Mouse (Mus musculus): ENCODE results near the gene Gm29797.

Gm29797 gene

GRCm38 (mm10) chr2:181673501-181673900, 16.7 kb downstream of the Gm29797 start:
- DNase-seq (ENCODE audit: low spot score in 2 of 2) = no peak

- no peak for DNase-seq (ENCODE audit: low spot score in 2 of 2)
Observed at GRCm38 (mm10) chr2:181674934-181675333, 18.1 kb downstream of the Gm29797 start.

GRCm38 (mm10) chr2:181675454-181675853, 18.6 kb downstream of the Gm29797 start:
- DNase-seq (ENCODE audit: low spot score in 2 of 2) = peak; percentile 40 to 73

- DNase-seq (ENCODE audit: low spot score in 2 of 2) = no peak
Observed at GRCm38 (mm10) chr2:181676424-181676823, 19.6 kb downstream of the Gm29797 start.

GRCm38 (mm10) chr2:181677096-181677754, 20.4 kb downstream of the Gm29797 start:
- peak in 1 of 2 experiments; percentile 46 for DNase-seq (ENCODE audit: low spot score in 2 of 2)

- no peak for DNase-seq (ENCODE audit: low spot score in 2 of 2)
Observed at GRCm38 (mm10) chr2:181677755-181678098, 20.9 kb downstream of the Gm29797 start.

- DNase-seq (ENCODE audit: low spot score in 2 of 2) = peak; percentile 66 to 77
Observed at GRCm38 (mm10) chr2:181678780-181679179, 21.9 kb downstream of the Gm29797 start.

- peak; percentile 66 to 72 for DNase-seq (ENCODE audit: low spot score in 2 of 2)
Observed at GRCm38 (mm10) chr2:181679951-181680715, 23.3 kb downstream of the Gm29797 start, which contains the start of gene Tcea2. Gene Tcea2, plus strand, starts transcription at chr2:181680310.

- DNase-seq (ENCODE audit: low spot score in 2 of 2) = no peak
Observed at GRCm38 (mm10) chr2:181680716-181681117, 23.9 kb downstream of the Gm29797 start.

- no peak for DNase-seq (ENCODE audit: low spot score in 2 of 2)
Observed at GRCm38 (mm10) chr2:181681978-181682377, 25.1 kb downstream of the Gm29797 start.

GRCm38 (mm10) chr2:181683381-181683780, 26.5 kb downstream of the Gm29797 start:
- no peak for DNase-seq (ENCODE audit: low spot score in 2 of 2)

- no peak for DNase-seq (ENCODE audit: low spot score in 2 of 2)
Observed at GRCm38 (mm10) chr2:181684713-181685112, 27.9 kb downstream of the Gm29797 start.

GRCm38 (mm10) chr2:181685686-181686085, 28.9 kb downstream of the Gm29797 start:
- no peak for DNase-seq (ENCODE audit: low spot score in 2 of 2)

GRCm38 (mm10) chr2:181687586-181687985, 30.8 kb downstream of the Gm29797 start:
- no peak for DNase-seq (ENCODE audit: low spot score in 2 of 2)

- no peak for DNase-seq (ENCODE audit: low spot score in 2 of 2)
Observed at GRCm38 (mm10) chr2:181689466-181690160, 32.8 kb downstream of the Gm29797 start.

GRCm38 (mm10) chr2:181691083-181691482, 34.2 kb downstream of the Gm29797 start:
- no peak for DNase-seq (ENCODE audit: low spot score in 2 of 2)

- DNase-seq (ENCODE audit: low spot score in 2 of 2) = no peak
Observed at GRCm38 (mm10) chr2:181691571-181691970, 34.7 kb downstream of the Gm29797 start.

GRCm38 (mm10) chr2:181692304-181692703, 35.5 kb downstream of the Gm29797 start:
- DNase-seq (ENCODE audit: low spot score in 2 of 2) = no peak

GRCm38 (mm10) chr2:181693339-181694280, 36.8 kb downstream of the Gm29797 start, which contains the start of gene Rgs19:
Gene Rgs19, minus strand, starts transcription at chr2:181693977.
- peak; percentile 72 to 83 for DNase-seq (ENCODE audit: low spot score in 2 of 2)

- no peak for DNase-seq (ENCODE audit: low spot score in 2 of 2)
Observed at GRCm38 (mm10) chr2:181694581-181694980, 37.7 kb downstream of the Gm29797 start.

GRCm38 (mm10) chr2:181695776-181696175, 38.9 kb downstream of the Gm29797 start:
- no peak for DNase-seq (ENCODE audit: low spot score in 2 of 2)
